Mouse (Mus musculus) gastrocnemius, adult 18-20 months (tissue): Measurements from ENCODE around the gene Maml3. TPM values are rescaled to one million over a fixed set of nuclear protein-coding genes. Genes with fewer than 3 reads are reported as not detected.

Experiments
- DNase-seq: peaks from one replicate; pipeline ENCODE4 v3.0.0; 2021; ENCODE audit warnings: low spot score
- total RNA-seq, 2 experiments: library from RNA; stranded (reverse); gene quantifications; 2 replicates each; pipeline ENCODE4 v1.2.3; 2021

Maml3 gene
- total RNA-seq, 2 experiments from 2014 or later, result 2.3 to 2.6 TPM

DNA sequence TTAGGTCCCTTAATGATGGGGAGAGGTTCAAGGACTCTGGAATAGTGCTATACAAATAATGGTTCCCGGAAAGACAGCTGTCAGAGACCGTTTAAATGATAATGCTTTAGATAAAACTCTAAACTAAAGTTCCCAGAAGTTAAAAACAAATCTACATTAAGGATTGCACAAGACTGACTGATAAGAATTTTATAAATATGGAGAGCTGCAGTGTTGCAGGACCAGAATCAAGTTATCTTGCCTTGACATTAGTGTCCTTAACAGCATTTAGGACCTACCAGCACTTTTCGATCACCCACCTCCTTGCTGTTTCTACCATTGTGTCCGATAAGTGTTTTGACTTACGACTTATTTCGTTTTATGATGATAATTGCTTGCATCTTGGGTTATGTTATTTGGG lies 466.6 kb downstream of the Maml3 start:
- no peak for DNase-seq

DNA sequence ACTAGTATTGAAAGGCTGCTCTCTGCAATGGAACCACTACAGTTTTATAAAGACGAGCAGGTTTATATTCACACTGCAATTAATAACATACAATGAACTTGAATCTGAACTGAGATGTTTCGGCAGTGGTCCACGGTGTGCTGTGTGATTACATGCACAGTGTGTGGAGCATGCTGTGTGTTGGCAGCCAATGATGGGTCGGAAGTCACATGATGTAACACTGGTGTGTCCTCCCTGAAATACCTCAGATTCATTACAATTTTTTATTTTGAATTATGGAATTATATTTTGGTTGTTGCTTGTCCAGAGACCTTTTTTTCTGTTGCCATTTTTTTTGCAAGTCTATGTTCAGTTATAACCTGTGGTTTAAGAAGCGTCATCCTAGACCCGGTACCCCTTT lies 467.6 kb downstream of the Maml3 start:
- no peak for DNase-seq

DNA sequence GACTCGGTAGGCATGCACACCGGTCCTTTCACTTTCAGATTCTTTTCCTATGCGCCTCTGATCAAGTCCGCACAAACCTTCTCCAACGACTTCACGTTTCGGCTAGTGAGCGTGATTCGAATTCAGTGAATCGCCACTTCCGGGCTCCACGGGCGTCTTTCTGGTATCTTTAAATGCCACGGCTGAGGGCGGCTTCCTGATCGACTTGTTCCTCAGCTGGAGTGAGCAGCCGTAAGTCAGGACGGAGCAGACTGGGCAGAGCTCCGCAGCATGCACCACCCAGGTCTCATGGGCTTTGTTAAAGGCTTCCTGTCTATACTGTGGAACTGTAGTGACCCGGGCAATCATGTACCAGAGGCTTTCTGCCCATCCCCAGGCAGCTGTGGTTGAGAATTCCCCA lies 468.2 kb downstream of the Maml3 start:
- DNase-seq, result no peak

DNA sequence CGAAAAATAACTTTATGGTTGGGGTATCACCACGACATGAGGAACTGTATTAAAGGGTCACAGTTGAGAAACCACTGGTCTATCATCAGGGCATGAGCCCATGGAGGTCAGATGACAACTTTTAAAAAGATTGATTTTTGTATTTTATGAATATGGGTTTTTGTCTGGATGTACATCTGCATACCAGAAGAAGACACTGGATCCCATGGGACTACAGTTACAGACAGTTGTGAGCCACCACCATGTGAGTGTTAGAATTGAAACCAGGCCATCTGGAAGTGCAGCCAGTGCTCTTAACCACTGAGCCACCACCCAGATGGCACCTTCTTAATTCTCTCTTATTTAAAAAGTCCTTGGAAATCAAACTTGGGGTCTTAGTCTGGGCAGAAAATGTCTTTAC lies 468.9 kb downstream of the Maml3 start:
- no peak for DNase-seq

Other genes starting within 250 kb of the Maml3 start
- 10 to 100 TPM; 16.0 to 36.1 TPM for gene Foxo1, start 163.3 kb upstream of the Maml3 start, total RNA-seq